Mouse (Mus musculus) embryonic fibroblast, embryonic 13.5 days (primary cell): ENCODE data around the gene Adtrp.

Experiments used
- CTCF ChIP-seq: IDR thresholded peaks from 2 replicates; pipeline ENCODE4 v1.5.1; 2011; ENCODE audit warnings: mild to moderate bottlenecking, control low read depth, low read length, moderate library complexity, borderline replicate concordance; ENCODE audit not compliant: insufficient read depth
- POLR2A ChIP-seq: IDR thresholded peaks from 2 replicates; pipeline ENCODE4 v1.6.1; 2011; ENCODE audit warnings: low read depth, mild to moderate bottlenecking, control low read depth, low read length, moderate library complexity

GRCm38 (mm10) chr13:41807300-41807699 is 40.2 kb downstream of the Adtrp start:
- TF ChIP-seq CTCF (no peak), POLR2A (no peak)
